Mouse (Mus musculus): ENCODE data around the gene Ap2a1.

GRCm38 (mm10) chr7:44891611-44892010 is 37.7 kb downstream of the Ap2a1 start:
- TF ChIP-seq CTCF (conservative IDR thresholded peaks at IDR 0.05; ENCODE audit: low read length) (no peak), POU5F1 (IDR thresholded peaks at IDR 0.05; ENCODE audit: borderline replicate concordance, low read length) (no peak), NANOG (IDR thresholded peaks at IDR 0.05; ENCODE audit: borderline replicate concordance, low read length) (no peak)
